Mouse (Mus musculus): ENCODE measurements around the gene Grap. TPM values are rescaled to one million over a fixed set of nuclear protein-coding genes. Genes with fewer than 3 reads are reported as not detected.

Gene Grap
- polyA plus RNA-seq, 1 experiment: 0.14 TPM

GRCm38 (mm10) chr11:61647110-61647910, 5.8 kb upstream of the Grap start:
- Histone ChIP-seq H3K27me3 (ENCODE audit: control insufficient read depth, insufficient read depth, insufficient read length) (no peaks in the 10 kb centered on the region), H3K4me3 (ENCODE audit: insufficient read depth, poor library complexity, severe bottlenecking) (no peak overlapping the region), H3K79me2 (ENCODE audit: control insufficient read depth, insufficient read depth) (no peaks in the 10 kb centered on the region), H3K79me3 (ENCODE audit: low read depth) (no peaks in the 10 kb centered on the region), H3K36me3 (ENCODE audit: control insufficient read depth, insufficient read depth) (no peaks in the 10 kb centered on the region), H3ac (ENCODE audit: control insufficient read depth, insufficient read length, low read depth) (no peak overlapping the region)
- no peak for TF ChIP-seq MYOD1 (IDR thresholded peaks at IDR 0.05; ENCODE audit: control insufficient read depth, insufficient read length, low read depth)

- H3K4me3 ChIP-seq (ENCODE audit: insufficient read depth, poor library complexity, severe bottlenecking): no peak overlapping the region
- TF ChIP-seq USF1 (IDR thresholded peaks at IDR 0.05; ENCODE audit: low read depth): no peak
- no peak for TF ChIP-seq MYOG (IDR thresholded peaks at IDR 0.05; ENCODE audit: control insufficient read depth, extremely low read depth, insufficient read length)
- H3K79me3 ChIP-seq (ENCODE audit: low read depth): no peaks in the 10 kb centered on the region
These were observed 4.9 kb upstream of the Grap start for GRCm38 (mm10) chr11:61647956-61648748.

GRCm38 (mm10) chr11:61648749-61649115, 4.3 kb upstream of the Grap start:
- Histone ChIP-seq H3K4me3 (ENCODE audit: insufficient read depth, poor library complexity, severe bottlenecking) (no peak overlapping the region), H3K36me3 (ENCODE audit: control insufficient read depth, insufficient read depth) (no peaks in the 10 kb centered on the region), H3ac (ENCODE audit: control insufficient read depth, insufficient read length, low read depth) (no peak overlapping the region), H3K27me3 (ENCODE audit: control insufficient read depth, insufficient read depth, insufficient read length) (no peaks in the 10 kb centered on the region), H3K79me2 (ENCODE audit: control insufficient read depth, insufficient read depth) (no peaks in the 10 kb centered on the region), H3K79me3 (ENCODE audit: low read depth) (no peaks in the 10 kb centered on the region)
- TF ChIP-seq MYOD1 (IDR thresholded peaks at IDR 0.05; ENCODE audit: control insufficient read depth, insufficient read length, low read depth) (no peak), FOSL1 (IDR thresholded peaks at IDR 0.05; ENCODE audit: insufficient read depth, low read length, poor library complexity, severe bottlenecking) (no peak), CEBPB (IDR thresholded peaks at IDR 0.05; ENCODE audit: low read depth) (no peak), MYOG (IDR thresholded peaks at IDR 0.05; ENCODE audit: control insufficient read depth, extremely low read depth, insufficient read length) (no peak), USF1 (IDR thresholded peaks at IDR 0.05; ENCODE audit: low read depth) (no peak), CTCF (IDR thresholded peaks at IDR 0.05; ENCODE audit: control insufficient read depth, insufficient read depth, insufficient read length) (no peak), MAX (IDR thresholded peaks at IDR 0.05) (no peak)

More at GRCm38 (mm10) chr11:61647956-61648748, 4.9 kb upstream of the Grap start:
- Histone ChIP-seq H3K27me3 (ENCODE audit: control insufficient read depth, insufficient read depth, insufficient read length) (no peaks in the 10 kb centered on the region), H3K36me3 (ENCODE audit: control insufficient read depth, insufficient read depth) (no peaks in the 10 kb centered on the region), H3K79me2 (ENCODE audit: control insufficient read depth, insufficient read depth) (no peaks in the 10 kb centered on the region), H3ac (ENCODE audit: control insufficient read depth, insufficient read length, low read depth) (no peak overlapping the region)

GRCm38 (mm10) chr11:61649163-61649580, 3.9 kb upstream of the Grap start:
- H3K36me3 ChIP-seq (ENCODE audit: control insufficient read depth, insufficient read depth): no peaks in the 10 kb centered on the region
- H3K27me3 ChIP-seq (ENCODE audit: control insufficient read depth, insufficient read depth, insufficient read length): no peaks in the 10 kb centered on the region
- no peaks in the 10 kb centered on the region for H3K79me3 ChIP-seq (ENCODE audit: low read depth)
- H3ac ChIP-seq (ENCODE audit: control insufficient read depth, insufficient read length, low read depth): no peak overlapping the region
- no peak for TF ChIP-seq FOSL1 (IDR thresholded peaks at IDR 0.05; ENCODE audit: insufficient read depth, low read length, poor library complexity, severe bottlenecking)
- no peak for TF ChIP-seq MYOG (IDR thresholded peaks at IDR 0.05; ENCODE audit: control insufficient read depth, extremely low read depth, insufficient read length)
- no peak for TF ChIP-seq MYOD1 (IDR thresholded peaks at IDR 0.05; ENCODE audit: control insufficient read depth, insufficient read length, low read depth)
- no peak for TF ChIP-seq CEBPB (IDR thresholded peaks at IDR 0.05; ENCODE audit: low read depth)
- TF ChIP-seq USF1 (IDR thresholded peaks at IDR 0.05; ENCODE audit: low read depth): no peak
- TF ChIP-seq CTCF (IDR thresholded peaks at IDR 0.05; ENCODE audit: control insufficient read depth, insufficient read depth, insufficient read length): no peak
- TF ChIP-seq MAX (IDR thresholded peaks at IDR 0.05): no peak
- no peaks in the 10 kb centered on the region for H3K79me2 ChIP-seq (ENCODE audit: control insufficient read depth, insufficient read depth)
- no peak overlapping the region for H3K4me3 ChIP-seq (ENCODE audit: insufficient read depth, poor library complexity, severe bottlenecking)

- H3ac ChIP-seq (ENCODE audit: control insufficient read depth, insufficient read length, low read depth): no peak overlapping the region
- TF ChIP-seq MAX (IDR thresholded peaks at IDR 0.05) (no peak), MYOD1 (IDR thresholded peaks at IDR 0.05; ENCODE audit: control insufficient read depth, insufficient read length, low read depth) (no peak)
- H3K27me3 ChIP-seq (ENCODE audit: control insufficient read depth, insufficient read depth, insufficient read length): no peaks in the 10 kb centered on the region
- no peak overlapping the region for H3K4me3 ChIP-seq (ENCODE audit: insufficient read depth, poor library complexity, severe bottlenecking)
- no peaks in the 10 kb centered on the region for H3K79me3 ChIP-seq (ENCODE audit: low read depth)
- H3K36me3 ChIP-seq (ENCODE audit: control insufficient read depth, insufficient read depth): no peaks in the 10 kb centered on the region
- no peaks in the 10 kb centered on the region for H3K79me2 ChIP-seq (ENCODE audit: control insufficient read depth, insufficient read depth)
These were observed 3.4 kb upstream of the Grap start for GRCm38 (mm10) chr11:61649626-61650025.
